Mouse (Mus musculus): Measurements from ENCODE around the gene Gpc6. TPM values are rescaled to one million over a fixed set of nuclear protein-coding genes. Genes with fewer than 3 reads are reported as not detected.
A peak's percentile ranks its signal among the peaks of the same experiment; 100 is the strongest.

Gpc6 gene
- polyA plus RNA-seq, 2 experiments: 26.1 to 39.5 TPM

DNA sequence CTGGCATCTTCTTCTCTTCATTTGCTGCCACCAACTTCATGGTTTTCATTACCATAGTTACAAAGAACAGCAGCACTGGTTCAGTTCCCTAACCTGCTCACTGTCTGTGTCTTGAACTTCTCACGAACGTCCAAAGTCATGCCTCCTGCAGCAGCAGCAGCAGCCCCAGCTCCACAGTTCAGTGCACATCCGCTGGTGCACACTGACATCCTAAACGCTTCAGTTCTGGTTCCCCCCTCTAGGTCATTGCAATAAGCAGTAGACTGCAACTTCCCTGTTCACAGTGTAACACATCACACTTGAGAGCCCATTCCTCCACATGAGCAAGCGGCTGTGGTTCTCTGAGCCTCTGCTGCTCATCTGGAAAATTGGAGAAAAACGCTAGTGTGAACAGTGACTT, 573.7 kb downstream of the Gpc6 start:
- no peak for TF ChIP-seq POLR2A (IDR thresholded peaks at IDR 0.05; ENCODE audit: borderline replicate concordance, extremely low read depth, insufficient read depth, insufficient read length)
- WGBS: 81% methylated on average over 6 of the region's 6 CpGs

DNA sequence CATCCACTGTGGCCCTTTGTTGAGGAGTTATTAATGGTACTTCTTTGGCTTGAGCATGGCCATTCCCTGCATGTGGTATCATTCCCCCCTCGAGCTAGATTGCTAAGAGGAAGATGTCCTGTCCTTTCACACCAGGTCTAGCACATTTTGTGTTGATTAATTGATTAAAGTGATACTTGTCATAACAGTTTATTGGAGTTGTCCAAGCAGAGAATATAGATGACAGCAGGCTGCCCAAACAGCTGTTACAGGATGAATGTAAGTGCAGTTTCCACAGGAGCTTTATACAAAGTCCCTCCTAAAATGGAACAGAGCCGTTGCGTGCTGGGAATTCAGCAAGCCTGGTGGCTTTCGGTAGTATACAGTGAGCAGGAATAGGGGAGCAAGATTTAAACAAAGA, 574.2 kb downstream of the Gpc6 start:
- Histone ChIP-seq H3K27me3 (ENCODE audit: control insufficient read depth, insufficient read depth, low read length) (no peaks in the 10 kb centered on the region), H3K9ac (ENCODE audit: low read depth, low read length, severe bottlenecking) (no peak overlapping the region), H3K9me3 (ENCODE audit: control insufficient read depth, low read length) (no peaks in the 10 kb centered on the region), H3K4me3 (replicated peaks; ENCODE audit: low read length) (no peak overlapping the region), H3K4me1 (ENCODE audit: control insufficient read depth, insufficient read depth, low read length) (no peaks in the 10 kb centered on the region), H3K4me2 (replicated peaks; ENCODE audit: low read depth, low read length, severe bottlenecking) (no peak overlapping the region), H3K27ac (replicated peaks; ENCODE audit: low read depth, low read length) (no peak overlapping the region), H3K36me3 (ENCODE audit: control insufficient read depth, insufficient read depth, low read length) (no peaks in the 10 kb centered on the region)
- 82% methylated on average over 4 of the region's 4 CpGs for WGBS
- DNase-seq (ENCODE audit: low spot score) (no peak), ATAC-seq (ENCODE audit: low FRiP score, low read depth) (no peak)
- no peak for TF ChIP-seq POLR2A (IDR thresholded peaks at IDR 0.05; ENCODE audit: borderline replicate concordance, extremely low read depth, insufficient read depth, insufficient read length)

More for the DNA sequence above, 573.7 kb downstream of the Gpc6 start:
- Histone ChIP-seq H3K4me1 (ENCODE audit: control insufficient read depth, insufficient read depth, low read length) (no peaks in the 10 kb centered on the region), H3K9ac (ENCODE audit: low read depth, low read length, severe bottlenecking) (no peak overlapping the region), H3K9me3 (ENCODE audit: control insufficient read depth, low read length) (no peaks in the 10 kb centered on the region), H3K4me2 (replicated peaks; ENCODE audit: low read depth, low read length, severe bottlenecking) (no peak overlapping the region), H3K27ac (replicated peaks; ENCODE audit: low read depth, low read length) (no peak overlapping the region), H3K27me3 (ENCODE audit: control insufficient read depth, insufficient read depth, low read length) (no peaks in the 10 kb centered on the region), H3K36me3 (ENCODE audit: control insufficient read depth, insufficient read depth, low read length) (no peaks in the 10 kb centered on the region), H3K4me3 (replicated peaks; ENCODE audit: low read length) (no peak overlapping the region)
- ATAC-seq (ENCODE audit: low FRiP score, low read depth): no peak
- DNase-seq (ENCODE audit: low spot score): no peak

DNA sequence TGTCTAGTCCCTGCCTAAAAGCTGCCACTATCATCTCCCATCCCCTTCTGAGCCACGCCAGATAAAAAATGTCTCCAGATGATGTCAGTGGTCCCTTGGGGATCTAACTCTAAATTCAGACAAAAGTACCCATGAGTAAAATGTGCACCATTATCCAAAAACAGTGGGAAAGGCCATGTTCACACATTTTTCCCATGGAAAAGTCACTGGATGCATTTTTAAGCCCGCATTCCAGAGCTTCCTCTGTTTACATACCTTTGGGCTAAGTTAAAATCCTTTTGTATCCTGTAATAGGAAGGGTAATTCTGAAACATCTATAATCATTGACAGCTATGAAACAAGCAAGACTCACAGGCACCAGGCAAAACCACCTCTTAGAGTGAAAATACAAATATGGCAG, 589.7 kb downstream of the Gpc6 start:
- no peak overlapping the region for H3K27ac ChIP-seq (replicated peaks; ENCODE audit: low read depth, low read length)
- DNase-seq (ENCODE audit: low spot score): no peak
- 74% methylated on average over 2 of the region's 2 CpGs for WGBS
- no peak for TF ChIP-seq POLR2A (IDR thresholded peaks at IDR 0.05; ENCODE audit: borderline replicate concordance, extremely low read depth, insufficient read depth, insufficient read length)
- H3K36me3 ChIP-seq (ENCODE audit: control insufficient read depth, insufficient read depth, low read length): no peaks in the 10 kb centered on the region
- no peaks in the 10 kb centered on the region for H3K9me3 ChIP-seq (ENCODE audit: control insufficient read depth, low read length)
- H3K4me2 ChIP-seq (replicated peaks; ENCODE audit: low read depth, low read length, severe bottlenecking): no peak overlapping the region
- H3K4me1 ChIP-seq (ENCODE audit: control insufficient read depth, insufficient read depth, low read length): 0 out of 2 replicates have a peak, but pooled peaks cover 2% of the 10 kb centered on the region
- H3K27me3 ChIP-seq (ENCODE audit: control insufficient read depth, insufficient read depth, low read length): no peaks in the 10 kb centered on the region
- no peak for ATAC-seq (ENCODE audit: low FRiP score, low read depth)
- H3K4me3 ChIP-seq (replicated peaks; ENCODE audit: low read length): no peak overlapping the region
- no peak overlapping the region for H3K9ac ChIP-seq (ENCODE audit: low read depth, low read length, severe bottlenecking)

DNA sequence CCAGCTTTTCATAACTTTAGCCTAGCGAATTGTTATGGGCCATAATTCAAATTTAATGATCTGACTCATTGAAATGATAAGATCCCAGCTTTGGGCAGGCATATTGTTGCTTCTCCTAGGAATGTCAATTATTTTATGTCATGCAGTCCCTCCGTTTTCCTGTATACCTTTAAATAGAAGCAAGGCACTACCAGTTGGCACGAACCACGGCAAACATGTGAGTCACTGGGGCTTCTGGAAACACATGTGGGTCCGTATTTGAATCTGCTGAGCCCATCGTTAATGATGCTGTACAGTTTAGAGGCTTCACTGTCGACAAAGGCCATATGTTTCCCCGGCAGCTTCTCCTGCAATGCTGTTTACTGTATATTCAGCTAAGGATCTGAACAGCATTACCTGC, 594.5 kb downstream of the Gpc6 start:
- ATAC-seq (ENCODE audit: low FRiP score, low read depth): no peak
- TF ChIP-seq POLR2A (IDR thresholded peaks at IDR 0.05; ENCODE audit: borderline replicate concordance, extremely low read depth, insufficient read depth, insufficient read length): no peak
- H3K36me3 ChIP-seq (ENCODE audit: control insufficient read depth, insufficient read depth, low read length): no peaks in the 10 kb centered on the region
- no peak overlapping the region for H3K27ac ChIP-seq (replicated peaks; ENCODE audit: low read depth, low read length)
- H3K4me2 ChIP-seq (replicated peaks; ENCODE audit: low read depth, low read length, severe bottlenecking): no peak overlapping the region
- WGBS: 48% methylated on average over 8 of the region's 8 CpGs
- H3K4me1 ChIP-seq (ENCODE audit: control insufficient read depth, insufficient read depth, low read length): 0 out of 2 replicates have a peak, but pooled peaks cover 2% of the 10 kb centered on the region
- DNase-seq (ENCODE audit: low spot score): peak; percentile 20
- H3K27me3 ChIP-seq (ENCODE audit: control insufficient read depth, insufficient read depth, low read length): no peaks in the 10 kb centered on the region
- no peaks in the 10 kb centered on the region for H3K9me3 ChIP-seq (ENCODE audit: control insufficient read depth, low read length)
- H3K9ac ChIP-seq (ENCODE audit: low read depth, low read length, severe bottlenecking): no peak overlapping the region
- no peak overlapping the region for H3K4me3 ChIP-seq (replicated peaks; ENCODE audit: low read length)

DNA sequence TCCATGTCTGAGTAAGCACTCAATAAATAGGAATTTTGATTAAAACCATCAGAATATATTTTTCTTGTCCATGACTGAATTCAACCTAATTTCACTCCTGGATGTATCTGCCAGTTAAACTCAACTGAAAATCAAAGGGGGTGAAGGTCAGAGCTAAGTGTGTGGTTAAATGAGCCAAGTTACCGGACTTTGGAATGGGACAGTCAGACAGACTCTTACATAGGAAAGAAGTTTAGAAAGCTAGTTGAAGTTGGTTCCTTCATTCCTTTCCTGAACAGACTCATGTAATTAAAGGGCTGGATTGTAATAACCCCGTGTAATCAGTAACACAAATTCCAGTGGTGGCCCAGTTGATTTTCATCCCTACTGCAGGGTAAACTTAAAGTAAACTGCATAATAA, 595.6 kb downstream of the Gpc6 start:
- no peak for TF ChIP-seq POLR2A (IDR thresholded peaks at IDR 0.05; ENCODE audit: borderline replicate concordance, extremely low read depth, insufficient read depth, insufficient read length)
- no peak overlapping the region for H3K4me3 ChIP-seq (replicated peaks; ENCODE audit: low read length)
- no peak overlapping the region for H3K27ac ChIP-seq (replicated peaks; ENCODE audit: low read depth, low read length)
- H3K9me3 ChIP-seq (ENCODE audit: control insufficient read depth, low read length): no peaks in the 10 kb centered on the region
- H3K9ac ChIP-seq (ENCODE audit: low read depth, low read length, severe bottlenecking): no peak overlapping the region
- H3K4me2 ChIP-seq (replicated peaks; ENCODE audit: low read depth, low read length, severe bottlenecking): no peak overlapping the region
- H3K4me1 ChIP-seq (ENCODE audit: control insufficient read depth, insufficient read depth, low read length): 0 out of 2 replicates have a peak, but pooled peaks cover 2% of the 10 kb centered on the region
- 81% methylated on average over 2 of the region's 2 CpGs for WGBS
- no peak for DNase-seq (ENCODE audit: low spot score)
- H3K36me3 ChIP-seq (ENCODE audit: control insufficient read depth, insufficient read depth, low read length): no peaks in the 10 kb centered on the region
- ATAC-seq (ENCODE audit: low FRiP score, low read depth): no peak
- no peaks in the 10 kb centered on the region for H3K27me3 ChIP-seq (ENCODE audit: control insufficient read depth, insufficient read depth, low read length)

DNA sequence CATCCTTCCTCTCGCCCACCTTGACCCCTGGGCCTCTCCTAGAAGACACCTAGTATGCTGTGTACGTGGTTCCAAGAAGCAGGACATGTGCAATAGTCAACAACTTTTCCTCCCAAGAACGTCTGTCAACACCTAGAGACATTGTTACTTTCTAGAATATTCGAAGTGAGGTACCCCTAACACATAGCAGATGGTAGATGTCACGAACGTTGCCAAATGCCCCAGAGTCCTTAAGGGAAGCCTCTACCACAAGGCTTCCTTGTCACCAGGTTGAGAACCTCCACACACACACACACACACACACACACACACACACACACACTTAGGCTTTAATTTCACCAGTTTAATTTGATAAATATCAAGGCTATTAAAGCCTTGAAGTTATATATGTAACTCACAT, 600.0 kb downstream of the Gpc6 start:
- Histone ChIP-seq H3K9ac (ENCODE audit: low read depth, low read length, severe bottlenecking) (no peak overlapping the region), H3K36me3 (ENCODE audit: control insufficient read depth, insufficient read depth, low read length) (no peaks in the 10 kb centered on the region), H3K4me2 (replicated peaks; ENCODE audit: low read depth, low read length, severe bottlenecking) (no peak overlapping the region), H3K27ac (replicated peaks; ENCODE audit: low read depth, low read length) (no peak overlapping the region), H3K4me1 (ENCODE audit: control insufficient read depth, insufficient read depth, low read length) (no peaks in the 10 kb centered on the region), H3K9me3 (ENCODE audit: control insufficient read depth, low read length) (no peaks in the 10 kb centered on the region), H3K27me3 (ENCODE audit: control insufficient read depth, insufficient read depth, low read length) (no peaks in the 10 kb centered on the region), H3K4me3 (replicated peaks; ENCODE audit: low read length) (no peak overlapping the region)
- ATAC-seq (ENCODE audit: low FRiP score, low read depth): no peak
- 82% methylated on average over 6 of the region's 6 CpGs for whole genome bisulfite sequencing
- no peak for DNase-seq (ENCODE audit: low spot score)
- TF ChIP-seq POLR2A (IDR thresholded peaks at IDR 0.05; ENCODE audit: borderline replicate concordance, extremely low read depth, insufficient read depth, insufficient read length): no peak

Measured in limb, embryonic 14.5 days (tissue).